Mouse (Mus musculus) myocyte (in vitro differentiated cells): ENCODE data around the gene Fam89b.
A peak's percentile ranks its signal among the peaks of the same experiment; 100 is the strongest.

ENCODE experiments used
- E2F4 ChIP-seq: IDR thresholded peaks from one replicate; pipeline ENCODE4 v1.6.1; 2011; ENCODE audit warnings: mild to moderate bottlenecking, control low read depth, moderate library complexity; ENCODE audit not compliant: insufficient read depth
- MYOG ChIP-seq, 3 experiments: IDR thresholded peaks; one replicate each; pipeline ENCODE4 v1.6.1; 2011; ENCODE audit warnings: control low read depth in 2 of 3, low read depth in 2 of 3, mild to moderate bottlenecking in 2 of 3; ENCODE audit not compliant: insufficient read length in 2 of 3, control insufficient read depth in 1 of 3, insufficient read depth in 1 of 3
- POLR2A ChIP-seq: IDR thresholded peaks from one replicate; pipeline ENCODE4 v1.6.1; 2011; ENCODE audit warnings: low read depth, mild to moderate bottlenecking, control low read depth, moderate library complexity; ENCODE audit not compliant: insufficient read length
- REST ChIP-seq: IDR thresholded peaks from one replicate; pipeline ENCODE4 v1.6.1; 2011; ENCODE audit warnings: mild to moderate bottlenecking, control low read depth, moderate library complexity; ENCODE audit not compliant: insufficient read depth, insufficient read length
- USF1 ChIP-seq: IDR thresholded peaks from one replicate; pipeline ENCODE4 v1.6.1; 2011; ENCODE audit warnings: low read depth, mild to moderate bottlenecking, control low read depth, moderate library complexity

GRCm38 (mm10) chr19:5716955-5717354 is 12.5 kb downstream of the Fam89b start:
- TF ChIP-seq POLR2A (peak; percentile 27), E2F4 (no peak), USF1 (no peak), MYOG (IDR thresholded peaks at IDR 0.05; ENCODE audit: control insufficient read depth in 1 of 3, insufficient read depth in 1 of 3, insufficient read length in 2 of 3, low read depth in 2 of 3) (no peak), REST (no peak)
